Mouse (Mus musculus): ENCODE measurements around the gene Mxra8. TPM values are rescaled to one million over a fixed set of nuclear protein-coding genes. Genes with fewer than 3 reads are reported as not detected.

Gene Mxra8
- total and polyA plus RNA-seq, 2 experiments from 2014 or later: 57.8 to 99.5 TPM

GRCm38 (mm10) chr4:155888181-155888580, 48.7 kb downstream of the Mxra8 start:
- Histone ChIP-seq H3K36me3 (replicated peaks; ENCODE audit: control insufficient read depth, insufficient read depth, low read length) (peaks cover 42% of the 10 kb centered on the region), H3K4me2 (ENCODE audit: low read depth, low read length) (no peak overlapping the region), H3K4me1 (ENCODE audit: control insufficient read depth, insufficient read depth) (peaks cover 10% of the 10 kb centered on the region), H3K9me3 (replicated peaks; ENCODE audit: control insufficient read depth, low read length) (no peaks in the 10 kb centered on the region), H3K4me3 (ENCODE audit: low read depth, low read length) (no peak overlapping the region), H3K27me3 (ENCODE audit: control insufficient read depth, insufficient read depth, low read length) (no peaks in the 10 kb centered on the region), H3K27ac (ENCODE audit: low read depth) (no peak overlapping the region), H3K9ac (replicated peaks; ENCODE audit: low read depth, low read length) (no peak overlapping the region)
- DNase-seq (ENCODE audit: low spot score) (no peak), ATAC-seq (ENCODE audit: insufficient read depth, low read depth) (no peak)
- TF ChIP-seq CTCF (IDR thresholded peaks at IDR 0.05; ENCODE audit: low read depth): no peak
- TF ChIP-seq EP300 (IDR thresholded peaks at IDR 0.05; ENCODE audit: low read depth): no peak
- 94% methylated on average over 9 of the region's 9 CpGs for WGBS

GRCm38 (mm10) chr4:155889316-155889715, 49.8 kb downstream of the Mxra8 start:
- H3K36me3 ChIP-seq (replicated peaks; ENCODE audit: control insufficient read depth, insufficient read depth, low read length): peaks cover 42% of the 10 kb centered on the region
- TF ChIP-seq EP300 (IDR thresholded peaks at IDR 0.05; ENCODE audit: low read depth) (no peak), CTCF (IDR thresholded peaks at IDR 0.05; ENCODE audit: low read depth) (no peak)
- H3K9me3 ChIP-seq (replicated peaks; ENCODE audit: control insufficient read depth, low read length): no peaks in the 10 kb centered on the region
- H3K4me2 ChIP-seq (ENCODE audit: low read depth, low read length): no peak overlapping the region
- H3K27me3 ChIP-seq (ENCODE audit: control insufficient read depth, insufficient read depth, low read length): no peaks in the 10 kb centered on the region
- no peak for ATAC-seq (ENCODE audit: insufficient read depth, low read depth)
- WGBS: 82% methylated on average over 5 of the region's 5 CpGs
- no peak overlapping the region for H3K4me3 ChIP-seq (ENCODE audit: low read depth, low read length)
- DNase-seq (ENCODE audit: low spot score): no peak
- H3K9ac ChIP-seq (replicated peaks; ENCODE audit: low read depth, low read length): no peak overlapping the region
- H3K27ac ChIP-seq (ENCODE audit: low read depth): no peak overlapping the region
- H3K4me1 ChIP-seq (ENCODE audit: control insufficient read depth, insufficient read depth): peaks cover 18% of the 10 kb centered on the region

DNA sequence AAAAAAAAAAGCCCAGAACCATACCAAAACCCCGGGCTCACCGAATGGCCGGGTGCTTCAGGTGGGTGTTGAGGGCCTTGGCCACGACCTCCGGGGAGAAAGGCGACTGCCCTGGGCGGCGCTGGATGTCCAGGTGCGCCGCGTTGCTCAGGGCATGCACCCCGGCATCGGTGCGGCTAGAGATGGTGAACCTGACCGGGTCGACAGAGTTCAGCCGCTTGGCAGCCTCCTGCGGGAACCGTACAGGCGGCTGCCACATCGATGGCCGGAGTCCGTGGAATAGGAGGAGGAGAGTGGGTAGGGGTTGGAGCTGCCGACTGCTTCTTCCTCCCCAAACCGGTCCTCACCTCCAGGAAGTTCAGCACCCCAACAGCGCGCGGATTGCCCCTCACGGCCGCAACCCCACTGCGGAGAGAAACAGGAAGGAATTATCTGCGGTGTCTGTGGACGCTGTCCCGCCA, 51.6 kb downstream of the Mxra8 start:
- DNase-seq (ENCODE audit: low spot score) (no peak), ATAC-seq (ENCODE audit: insufficient read depth, low read depth) (no peak)
- H3K4me1 ChIP-seq (ENCODE audit: control insufficient read depth, insufficient read depth): peaks cover 27% of the 10 kb centered on the region
- no peaks in the 10 kb centered on the region for H3K27me3 ChIP-seq (ENCODE audit: control insufficient read depth, insufficient read depth, low read length)
- no peak for TF ChIP-seq CTCF (IDR thresholded peaks at IDR 0.05; ENCODE audit: low read depth)
- no peak for TF ChIP-seq EP300 (IDR thresholded peaks at IDR 0.05; ENCODE audit: low read depth)
- no peak overlapping the region; the same call in 1 of the 2 replicates for H3K27ac ChIP-seq (ENCODE audit: low read depth)
- peak overlapping the region; percentile 80 for H3K4me3 ChIP-seq (ENCODE audit: low read depth, low read length)
- 1% methylated on average over 33 of the region's 34 CpGs for WGBS
- H3K36me3 ChIP-seq (replicated peaks; ENCODE audit: control insufficient read depth, insufficient read depth, low read length): peaks cover 30% of the 10 kb centered on the region
- no peaks in the 10 kb centered on the region for H3K9me3 ChIP-seq (replicated peaks; ENCODE audit: control insufficient read depth, low read length)
- peak overlapping the region; percentile 80 for H3K9ac ChIP-seq (replicated peaks; ENCODE audit: low read depth, low read length)
- peak overlapping the region; percentile 99 for H3K4me2 ChIP-seq (ENCODE audit: low read depth, low read length)

DNA sequence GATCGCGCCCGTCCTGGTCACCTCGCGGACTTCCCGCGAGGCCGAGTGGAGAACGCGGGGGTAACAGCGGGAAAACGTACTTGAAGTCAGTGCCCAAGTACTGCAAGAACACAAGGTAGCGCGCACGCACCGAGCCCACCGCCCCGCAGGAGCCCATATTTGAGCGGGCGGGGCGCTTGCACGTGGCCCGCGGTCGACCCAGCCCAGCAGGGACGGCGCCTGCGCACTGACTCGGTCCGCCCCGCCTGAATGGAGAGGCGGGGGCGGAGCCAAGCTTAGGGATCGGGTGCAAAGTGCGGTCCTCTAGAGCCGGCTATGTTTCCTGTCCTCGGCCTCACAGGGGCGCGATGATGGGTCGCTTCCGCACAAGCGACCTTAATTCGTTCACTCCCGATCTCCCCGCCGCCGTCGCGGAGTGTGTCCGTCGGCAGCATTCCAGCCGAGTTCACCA, 52.1 kb downstream of the Mxra8 start, which contains the start of the genes Pusl1 and Acap3:
Gene Pusl1 (minus strand): TSS at position 231 of the 451 bp plus-strand sequence.
Gene Acap3 (plus strand): TSS at position 272 of the 451 bp plus-strand sequence.
- H3K9ac ChIP-seq (replicated peaks; ENCODE audit: low read depth, low read length): peak within 1 kb of the TSS; percentile 80
- H3K27me3 ChIP-seq (ENCODE audit: control insufficient read depth, insufficient read depth, low read length): no peaks in the 10 kb centered on the region
- TF ChIP-seq EP300 (IDR thresholded peaks at IDR 0.05; ENCODE audit: low read depth) (0 out of 2 replicates have a peak, but pooled peaks have one; percentile 42), CTCF (IDR thresholded peaks at IDR 0.05; ENCODE audit: low read depth) (no peak; the same call in 1 of the 2 replicates)
- ATAC-seq (ENCODE audit: insufficient read depth, low read depth) (peak; percentile 90), DNase-seq (ENCODE audit: low spot score) (peak; percentile 89)
- no peaks in the 10 kb centered on the region for H3K9me3 ChIP-seq (replicated peaks; ENCODE audit: control insufficient read depth, low read length)
- peaks cover 31% of the 10 kb centered on the region for H3K36me3 ChIP-seq (replicated peaks; ENCODE audit: control insufficient read depth, insufficient read depth, low read length)
- peak within 1 kb of the TSS; percentile 99 for H3K4me2 ChIP-seq (ENCODE audit: low read depth, low read length)
- under 1% methylated on average over 52 of the region's 52 CpGs for WGBS
- peak within 1 kb of the TSS; percentile 97 for H3K27ac ChIP-seq (ENCODE audit: low read depth)
- peak within 1 kb of the TSS; percentile 80 for H3K4me3 ChIP-seq (ENCODE audit: low read depth, low read length)
- peaks cover 27% of the 10 kb centered on the region for H3K4me1 ChIP-seq (ENCODE audit: control insufficient read depth, insufficient read depth)

- peaks cover 27% of the 10 kb centered on the region for H3K4me1 ChIP-seq (ENCODE audit: control insufficient read depth, insufficient read depth)
- H3K4me2 ChIP-seq (ENCODE audit: low read depth, low read length): peak overlapping the region; percentile 99
- peak overlapping the region; percentile 97 for H3K27ac ChIP-seq (ENCODE audit: low read depth)
- peak overlapping the region; percentile 80 for H3K9ac ChIP-seq (replicated peaks; ENCODE audit: low read depth, low read length)
- no peaks in the 10 kb centered on the region for H3K9me3 ChIP-seq (replicated peaks; ENCODE audit: control insufficient read depth, low read length)
- no peaks in the 10 kb centered on the region for H3K27me3 ChIP-seq (ENCODE audit: control insufficient read depth, insufficient read depth, low read length)
- H3K36me3 ChIP-seq (replicated peaks; ENCODE audit: control insufficient read depth, insufficient read depth, low read length): peaks cover 31% of the 10 kb centered on the region
- H3K4me3 ChIP-seq (ENCODE audit: low read depth, low read length): peak overlapping the region; percentile 80
- DNase-seq (ENCODE audit: low spot score) (peak; percentile 84), ATAC-seq (ENCODE audit: insufficient read depth, low read depth) (peak; percentile 89)
- TF ChIP-seq CTCF (IDR thresholded peaks at IDR 0.05; ENCODE audit: low read depth) (peak; percentile 19; the same call in 1 of the 2 replicates), EP300 (IDR thresholded peaks at IDR 0.05; ENCODE audit: low read depth) (0 out of 2 replicates have a peak, but pooled peaks have one; percentile 12)
- under 1% methylated on average over 56 of the region's 56 CpGs for WGBS
Measured at GRCm38 (mm10) chr4:155892017-155892416, 52.5 kb downstream of the Mxra8 start.
